Mouse (Mus musculus): ENCODE measurements around the gene Bcl2l1. TPM values are rescaled to one million over a fixed set of nuclear protein-coding genes. Genes with fewer than 3 reads are reported as not detected.

The Bcl2l1 gene
- polyA plus RNA-seq, 1 experiment from 2014 or later: 99.7 TPM

DNA sequence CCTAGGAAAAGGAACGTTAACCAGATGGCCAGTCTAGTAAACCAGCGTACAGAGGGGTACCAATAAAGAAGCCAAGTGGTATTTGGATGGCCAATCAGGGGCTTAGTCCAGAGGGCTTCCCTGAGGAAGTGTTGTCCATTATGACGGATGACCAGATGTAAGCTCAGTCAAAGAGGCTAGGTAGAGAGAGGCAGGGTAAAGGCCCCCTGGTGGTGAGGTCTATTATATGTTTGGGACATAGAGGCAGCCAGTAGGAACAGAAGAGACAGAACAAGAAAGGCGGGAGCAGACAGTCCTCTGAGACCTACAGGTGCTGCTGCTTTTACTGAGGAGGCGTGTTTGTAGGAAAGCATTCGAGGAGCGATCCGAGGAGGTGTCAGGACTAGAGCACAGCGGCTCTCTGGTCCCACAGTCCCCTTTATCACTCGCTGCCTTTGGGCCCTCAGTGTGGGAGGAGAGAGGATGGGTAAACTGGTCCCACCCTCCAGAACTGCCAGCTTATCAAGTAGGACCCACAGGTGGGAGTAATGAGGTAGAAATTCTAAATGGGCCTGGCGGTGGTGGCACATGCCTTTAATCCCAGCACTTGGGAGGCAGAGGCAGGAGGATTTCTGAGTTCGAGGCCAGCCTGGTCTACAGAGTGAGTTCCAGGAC lies 63.8 kb downstream of the Bcl2l1 start:
- Histone ChIP-seq H3K4me2 (replicated peaks) (no peak overlapping the region), H3K27ac (replicated peaks) (no peak overlapping the region), H3K9me3 (replicated peaks) (no peaks in the 10 kb centered on the region), H3K9ac (no peak overlapping the region), H3K27me3 (no peaks in the 10 kb centered on the region), H3K4me1 (peaks cover 31% of the 10 kb centered on the region), H3K36me3 (no peaks in the 10 kb centered on the region), H3K4me3 (replicated peaks) (no peak overlapping the region)
- ATAC-seq (ENCODE audit: insufficient number of reproducible peaks, low FRiP score, low TSS enrichment, low read depth): 0 out of 2 replicates have a peak, but pooled peaks have one; percentile 23
- whole genome bisulfite sequencing: 54% methylated on average over 12 of the region's 12 CpGs

GRCm38 (mm10) chr2:152766387-152767123 lies 65.0 kb downstream of the Bcl2l1 start:
- Histone ChIP-seq H3K9ac (peak overlapping the region; percentile 12; the same call in 1 of the 2 replicates), H3K4me3 (replicated peaks) (no peak overlapping the region), H3K4me1 (peaks cover 31% of the 10 kb centered on the region), H3K4me2 (replicated peaks) (peak overlapping the region; percentile 40), H3K27me3 (no peaks in the 10 kb centered on the region), H3K9me3 (replicated peaks) (no peaks in the 10 kb centered on the region), H3K27ac (replicated peaks) (peak overlapping the region; percentile 39; the same call in 1 of the 2 replicates), H3K36me3 (no peaks in the 10 kb centered on the region)
- ATAC-seq (ENCODE audit: insufficient number of reproducible peaks, low FRiP score, low TSS enrichment, low read depth): peak; percentile 65
- 14% methylated on average over 25 of the region's 25 CpGs for WGBS

DNA sequence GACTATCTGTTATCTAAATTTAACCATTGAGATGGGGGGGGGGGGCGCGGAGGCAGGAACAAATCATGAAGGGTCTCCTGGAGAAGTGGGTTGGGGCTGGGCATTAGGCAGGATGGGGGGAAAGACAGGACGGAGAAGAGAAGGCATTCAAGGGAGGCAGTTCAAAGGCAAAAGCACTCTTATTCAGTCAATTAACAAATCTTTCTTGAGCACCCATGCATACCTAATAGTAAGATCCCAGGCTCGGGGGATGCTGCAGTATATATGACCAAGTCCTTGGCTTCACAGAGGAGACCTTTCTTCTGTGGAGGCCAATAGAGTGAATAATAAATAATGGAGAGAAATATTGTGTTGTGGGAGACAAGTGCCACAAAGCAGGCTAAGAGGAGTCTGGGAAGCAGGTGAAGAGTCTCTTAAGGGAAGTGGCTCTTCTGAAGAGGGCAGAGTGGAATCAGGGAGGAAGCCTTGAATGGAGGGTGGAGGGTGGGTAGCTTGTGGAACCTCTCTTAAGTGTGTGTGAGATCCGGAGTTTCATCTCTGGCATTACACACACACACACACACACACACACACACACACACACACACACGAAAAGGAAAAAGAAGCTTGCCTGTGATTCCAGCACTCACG lies 66.4 kb downstream of the Bcl2l1 start:
- Histone ChIP-seq H3K27ac (replicated peaks) (no peak overlapping the region), H3K4me2 (replicated peaks) (no peak overlapping the region), H3K9ac (no peak overlapping the region)

GRCm38 (mm10) chr2:152764172-152765044 lies 67.1 kb downstream of the Bcl2l1 start:
- ATAC-seq (ENCODE audit: insufficient number of reproducible peaks, low FRiP score, low TSS enrichment, low read depth): no peak
- no peak overlapping the region for H3K27ac ChIP-seq (replicated peaks)
- H3K4me3 ChIP-seq (replicated peaks): no peak overlapping the region

More for the DNA sequence above, 66.4 kb downstream of the Bcl2l1 start:
- H3K4me3 ChIP-seq (replicated peaks): no peak overlapping the region
- 47% methylated on average over 7 of the region's 7 CpGs for WGBS
- H3K36me3 ChIP-seq: no peaks in the 10 kb centered on the region
- no peaks in the 10 kb centered on the region for H3K27me3 ChIP-seq
- ATAC-seq (ENCODE audit: insufficient number of reproducible peaks, low FRiP score, low TSS enrichment, low read depth): no peak
- no peaks in the 10 kb centered on the region for H3K9me3 ChIP-seq (replicated peaks)
- peaks cover 31% of the 10 kb centered on the region for H3K4me1 ChIP-seq

DNA sequence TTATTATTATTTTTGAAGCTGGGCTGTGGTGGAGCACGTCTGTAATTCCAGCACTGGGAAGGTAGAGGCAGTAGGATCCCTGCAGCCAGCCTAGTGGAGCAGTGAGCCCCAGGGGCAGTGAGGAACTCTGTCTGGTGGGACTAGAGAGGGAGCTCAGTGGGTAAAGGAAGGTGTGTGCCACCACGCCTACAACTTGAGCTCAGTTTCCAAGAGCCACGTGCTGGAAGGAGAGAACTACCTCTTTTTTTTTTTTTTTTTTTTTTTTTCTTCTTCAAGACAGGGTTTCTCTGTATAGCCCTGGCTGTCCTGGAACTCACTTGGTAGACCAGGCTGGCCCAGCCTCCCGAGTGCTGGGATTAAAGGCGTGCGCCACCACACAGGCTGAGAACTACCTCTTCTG lies 68.2 kb downstream of the Bcl2l1 start:
- no peak for ATAC-seq (ENCODE audit: insufficient number of reproducible peaks, low FRiP score, low TSS enrichment, low read depth)
- Histone ChIP-seq H3K27me3 (no peaks in the 10 kb centered on the region), H3K4me2 (replicated peaks) (no peak overlapping the region), H3K4me3 (replicated peaks) (no peak overlapping the region), H3K27ac (replicated peaks) (no peak overlapping the region), H3K9me3 (replicated peaks) (no peaks in the 10 kb centered on the region), H3K4me1 (peaks cover 31% of the 10 kb centered on the region), H3K36me3 (no peaks in the 10 kb centered on the region), H3K9ac (no peak overlapping the region)
- 77% methylated on average over 6 of the region's 6 CpGs for WGBS

More at GRCm38 (mm10) chr2:152764172-152765044, 67.1 kb downstream of the Bcl2l1 start:
- Histone ChIP-seq H3K4me2 (replicated peaks) (no peak overlapping the region), H3K4me1 (peaks cover 31% of the 10 kb centered on the region), H3K36me3 (no peaks in the 10 kb centered on the region), H3K9ac (no peak overlapping the region), H3K27me3 (no peaks in the 10 kb centered on the region), H3K9me3 (replicated peaks) (no peaks in the 10 kb centered on the region)
- 13% methylated on average over 14 of the region's 14 CpGs for WGBS

DNA sequence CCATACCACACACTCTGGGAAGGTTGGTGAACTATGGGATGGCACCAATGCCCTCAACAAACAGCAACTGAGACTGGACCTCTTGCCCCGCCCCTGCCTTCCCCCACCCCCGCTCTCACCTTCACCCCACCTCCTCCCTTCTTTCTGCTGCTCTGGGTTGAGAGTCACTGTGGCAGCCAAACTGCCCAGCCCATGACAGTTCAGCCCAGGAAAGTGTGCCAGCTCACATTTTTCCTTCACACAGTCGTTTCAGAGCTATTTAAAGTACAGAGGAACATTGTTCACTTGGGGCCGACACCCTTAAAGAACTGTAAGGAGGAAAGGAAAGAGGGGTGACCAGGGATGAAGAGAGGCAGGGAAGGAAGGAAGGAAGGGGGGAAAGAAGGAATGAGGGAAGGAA lies 73.2 kb downstream of the Bcl2l1 start:
- H3K27ac ChIP-seq (replicated peaks): no peak overlapping the region
- no peak for ATAC-seq (ENCODE audit: insufficient number of reproducible peaks, low FRiP score, low TSS enrichment, low read depth)
- 38% methylated on average over 4 of the region's 4 CpGs for WGBS

DNA sequence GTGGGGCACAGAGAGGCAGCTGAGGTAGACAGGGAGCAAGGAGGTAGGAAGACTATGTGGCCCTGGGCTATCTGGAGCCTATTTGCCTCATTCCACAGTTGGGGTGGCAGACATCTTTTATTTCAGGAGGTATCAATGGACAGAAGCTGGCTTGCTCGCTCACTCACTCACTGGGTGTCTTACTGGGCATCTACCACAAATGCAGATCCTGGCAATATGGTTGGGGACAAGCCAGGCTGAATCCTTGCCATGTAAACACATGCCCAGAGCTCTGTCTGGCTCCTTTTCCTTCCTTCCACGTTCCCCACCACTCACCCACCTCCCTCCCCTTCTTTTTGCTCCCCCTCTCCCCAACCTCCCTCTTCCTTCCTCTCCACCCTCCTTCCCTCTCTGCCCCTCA lies 74.0 kb downstream of the Bcl2l1 start:
- H3K4me3 ChIP-seq (replicated peaks): no peak overlapping the region
- H3K27ac ChIP-seq (replicated peaks): no peak overlapping the region
- H3K27me3 ChIP-seq: no peaks in the 10 kb centered on the region
- ATAC-seq (ENCODE audit: insufficient number of reproducible peaks, low FRiP score, low TSS enrichment, low read depth): no peak
- no peaks in the 10 kb centered on the region for H3K9me3 ChIP-seq (replicated peaks)
- H3K4me1 ChIP-seq: peaks cover 26% of the 10 kb centered on the region
- no peak overlapping the region for H3K9ac ChIP-seq
- no peak overlapping the region for H3K4me2 ChIP-seq (replicated peaks)
- WGBS: 68% methylated on average over 2 of the region's 2 CpGs
- no peaks in the 10 kb centered on the region for H3K36me3 ChIP-seq

More for the DNA sequence above, 73.2 kb downstream of the Bcl2l1 start:
- Histone ChIP-seq H3K4me1 (peaks cover 24% of the 10 kb centered on the region), H3K4me2 (replicated peaks) (no peak overlapping the region), H3K36me3 (no peaks in the 10 kb centered on the region), H3K9me3 (replicated peaks) (no peaks in the 10 kb centered on the region), H3K27me3 (no peaks in the 10 kb centered on the region), H3K4me3 (replicated peaks) (no peak overlapping the region), H3K9ac (no peak overlapping the region)

DNA sequence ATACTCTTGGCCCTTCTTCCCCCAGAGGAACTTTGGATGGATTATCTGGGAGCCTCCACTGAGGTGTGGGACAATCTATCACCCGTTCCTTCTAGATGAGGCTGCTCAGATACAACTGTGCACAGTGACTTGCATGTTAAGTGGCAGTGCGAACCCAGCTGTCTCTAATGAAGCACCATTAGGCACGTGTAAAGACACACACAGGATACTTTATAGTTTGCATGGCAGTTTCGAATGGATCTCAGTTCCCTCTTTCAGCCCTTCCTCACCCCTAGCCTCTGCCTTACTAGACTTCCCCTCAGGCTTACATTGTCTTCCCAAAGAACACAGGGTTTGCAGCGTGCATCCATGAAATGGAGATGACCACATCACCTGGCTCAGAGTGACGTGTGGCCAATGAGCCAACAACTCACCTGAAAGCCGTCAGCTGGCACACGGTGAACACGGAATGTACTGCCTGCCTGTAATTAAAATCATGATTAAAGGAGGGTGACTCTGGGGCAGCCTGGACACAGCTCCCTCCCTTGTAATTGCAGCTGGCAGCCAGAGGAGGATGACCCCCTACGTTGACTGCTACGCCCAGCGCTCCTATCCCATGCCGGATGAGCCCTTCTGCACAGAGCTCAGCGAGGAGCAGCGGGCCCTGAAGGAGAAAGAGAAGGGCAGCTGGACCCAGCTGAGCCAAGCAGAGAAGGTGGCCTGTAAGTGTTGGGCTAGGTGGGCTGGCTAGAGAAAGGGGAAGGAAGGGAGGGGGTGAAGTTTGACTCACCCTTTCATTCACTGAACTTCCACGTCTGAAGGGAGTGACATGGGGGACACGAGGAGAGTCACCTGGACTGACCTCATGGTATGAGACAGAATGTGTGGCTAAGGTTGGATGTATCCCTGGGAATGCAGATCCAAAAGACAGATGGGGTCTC lies 74.8 kb downstream of the Bcl2l1 start:
- no peak for ATAC-seq (ENCODE audit: insufficient number of reproducible peaks, low FRiP score, low TSS enrichment, low read depth)
- H3K9ac ChIP-seq: no peak overlapping the region
- no peaks in the 10 kb centered on the region for H3K36me3 ChIP-seq
- H3K27me3 ChIP-seq: no peaks in the 10 kb centered on the region
- H3K4me2 ChIP-seq (replicated peaks): no peak overlapping the region
- no peak overlapping the region for H3K4me3 ChIP-seq (replicated peaks)
- H3K4me1 ChIP-seq: peaks cover 26% of the 10 kb centered on the region
- no peaks in the 10 kb centered on the region for H3K9me3 ChIP-seq (replicated peaks)
- no peak overlapping the region for H3K27ac ChIP-seq (replicated peaks)
- 64% methylated on average over 17 of the region's 17 CpGs for WGBS

GRCm38 (mm10) chr2:152753944-152754711 lies 77.4 kb downstream of the Bcl2l1 start, which contains the start of gene Cox4i2:
Gene Cox4i2, plus strand, starts transcription at chr2:152754173.
- no peak for ATAC-seq (ENCODE audit: insufficient number of reproducible peaks, low FRiP score, low TSS enrichment, low read depth)
- WGBS: 3% methylated on average over 30 of the region's 30 CpGs
- Histone ChIP-seq H3K9me3 (replicated peaks) (no peaks in the 10 kb centered on the region), H3K36me3 (no peaks in the 10 kb centered on the region), H3K27ac (replicated peaks) (no peak within 1 kb of the TSS), H3K9ac (0 out of 2 replicates have a peak within 1 kb of the TSS, but pooled peaks have one; percentile 21), H3K4me2 (replicated peaks) (peak within 1 kb of the TSS; percentile 52), H3K4me1 (peaks cover 26% of the 10 kb centered on the region), H3K4me3 (replicated peaks) (peak within 1 kb of the TSS; percentile 39), H3K27me3 (no peaks in the 10 kb centered on the region)
